Mouse (Mus musculus): ENCODE results near the gene Zbtb7a.
"Not testable (repeated sequence)": the region's sequence is repeated elsewhere in the genome, so short reads cannot be mapped to it uniquely, and the experiment has no call there.

The Zbtb7a gene

DNA sequence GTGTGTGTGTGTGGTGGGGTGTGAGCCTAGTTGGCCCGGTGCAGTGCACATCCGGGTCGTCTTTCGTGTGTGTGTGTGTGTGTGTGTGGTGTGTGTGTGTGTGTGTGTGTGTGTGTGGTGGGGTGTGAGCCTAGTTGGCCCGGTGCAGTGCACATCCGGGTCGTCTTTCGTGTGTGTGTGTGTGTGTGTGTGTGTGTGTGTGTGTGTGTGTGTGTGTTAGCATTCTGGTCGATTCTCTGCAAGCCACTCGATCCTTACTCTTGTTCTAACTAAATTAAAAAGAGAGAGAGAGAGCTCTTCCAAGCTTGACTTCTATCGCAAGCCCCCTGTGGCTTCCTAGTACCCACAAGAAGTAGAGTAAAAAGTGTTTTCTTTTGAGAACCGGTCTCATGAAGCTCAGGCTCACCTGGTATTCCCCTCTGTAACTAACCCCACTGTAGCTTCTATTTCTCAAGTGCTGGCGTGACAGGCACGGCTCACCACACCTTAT is 34.4 kb downstream of the Zbtb7a start:
- DNase-seq (ENCODE audit: low spot score) = peak; percentile 82

- peak; percentile 85 for DNase-seq (ENCODE audit: low spot score)
Measured at GRCm38 (mm10) chr10:81173132-81173531, 38.1 kb downstream of the Zbtb7a start.

DNA sequence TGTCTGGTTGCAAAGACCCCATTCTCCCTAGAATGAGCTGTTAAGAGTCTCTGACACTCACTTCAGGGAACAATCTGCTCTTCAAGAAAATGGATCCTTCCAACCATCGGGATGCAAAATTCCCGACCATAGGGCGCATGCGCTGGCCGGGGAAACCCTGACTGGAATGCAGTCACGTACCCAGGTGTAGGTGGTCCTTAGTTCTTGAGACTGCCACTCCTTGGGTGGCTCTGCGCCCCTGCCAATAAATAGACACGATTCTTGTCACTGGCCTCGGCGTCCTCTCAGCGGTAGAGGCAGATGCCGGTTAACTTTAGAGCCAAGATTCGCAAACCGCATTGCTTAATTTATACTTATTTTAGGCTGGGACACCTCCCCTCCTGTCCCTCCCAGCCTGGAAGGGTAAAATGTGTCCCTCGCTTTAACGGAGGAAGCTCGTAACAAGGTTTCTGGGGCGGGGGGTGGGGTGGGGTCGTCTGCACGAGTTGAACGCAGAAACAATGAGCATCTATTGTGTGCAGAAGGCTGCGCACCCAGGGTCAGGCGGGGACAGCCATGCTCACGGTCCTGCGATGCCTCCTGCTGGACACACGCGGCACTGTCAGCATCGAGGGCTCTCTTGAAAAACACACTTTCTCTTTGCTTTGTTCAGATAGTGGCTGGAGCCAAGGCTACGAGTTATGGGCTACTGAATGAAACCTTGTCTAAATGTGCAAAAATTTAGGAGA is 39.8 kb downstream of the Zbtb7a start:
- peak; percentile 86 for DNase-seq (ENCODE audit: low spot score)

DNA sequence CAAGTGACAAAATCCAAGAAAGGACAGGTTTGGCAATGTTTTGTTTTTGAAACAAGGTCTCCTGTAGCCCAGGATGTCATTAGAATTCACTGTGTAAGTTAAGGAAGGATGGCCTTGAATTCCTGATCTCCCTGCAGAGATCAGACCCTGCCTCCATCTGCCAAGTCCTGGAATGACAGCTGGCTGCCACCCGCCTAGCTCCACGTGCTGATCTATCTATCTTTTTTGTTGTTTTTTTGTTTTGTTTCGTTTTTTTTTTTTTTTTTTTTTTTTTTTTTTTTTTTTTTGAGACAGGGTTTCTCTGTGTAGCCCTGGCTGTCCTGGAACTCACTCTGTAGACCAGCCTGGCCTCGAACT is 40.3 kb downstream of the Zbtb7a start:
- DNase-seq (ENCODE audit: low spot score) = not testable (repeated sequence)

DNA sequence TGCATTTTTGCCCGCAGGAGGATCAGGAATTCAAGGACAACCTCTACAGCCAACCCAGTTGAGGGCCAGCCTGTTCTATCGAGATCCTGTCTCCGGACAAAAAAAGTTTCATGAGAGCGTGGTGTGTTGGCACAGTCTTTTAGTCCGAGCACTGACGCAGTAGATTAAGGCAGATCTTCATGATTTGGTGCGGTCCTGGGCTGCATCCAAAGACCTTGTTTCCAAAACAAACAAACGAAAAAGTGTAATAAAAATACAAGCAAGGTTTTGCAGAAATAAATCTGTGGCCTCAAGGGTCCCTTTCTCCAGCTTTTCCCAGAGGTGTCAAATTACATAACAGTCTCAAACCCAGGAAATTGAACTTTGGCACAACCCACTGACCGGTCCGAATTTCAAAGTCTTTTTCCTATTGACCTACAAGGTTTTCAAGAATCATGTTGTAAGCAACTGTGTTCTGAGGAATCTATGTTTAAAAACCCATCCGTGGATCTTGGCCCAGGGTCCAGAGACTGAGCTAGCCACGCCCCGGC is 41.0 kb downstream of the Zbtb7a start:
- no peak for DNase-seq (ENCODE audit: low spot score)

DNA sequence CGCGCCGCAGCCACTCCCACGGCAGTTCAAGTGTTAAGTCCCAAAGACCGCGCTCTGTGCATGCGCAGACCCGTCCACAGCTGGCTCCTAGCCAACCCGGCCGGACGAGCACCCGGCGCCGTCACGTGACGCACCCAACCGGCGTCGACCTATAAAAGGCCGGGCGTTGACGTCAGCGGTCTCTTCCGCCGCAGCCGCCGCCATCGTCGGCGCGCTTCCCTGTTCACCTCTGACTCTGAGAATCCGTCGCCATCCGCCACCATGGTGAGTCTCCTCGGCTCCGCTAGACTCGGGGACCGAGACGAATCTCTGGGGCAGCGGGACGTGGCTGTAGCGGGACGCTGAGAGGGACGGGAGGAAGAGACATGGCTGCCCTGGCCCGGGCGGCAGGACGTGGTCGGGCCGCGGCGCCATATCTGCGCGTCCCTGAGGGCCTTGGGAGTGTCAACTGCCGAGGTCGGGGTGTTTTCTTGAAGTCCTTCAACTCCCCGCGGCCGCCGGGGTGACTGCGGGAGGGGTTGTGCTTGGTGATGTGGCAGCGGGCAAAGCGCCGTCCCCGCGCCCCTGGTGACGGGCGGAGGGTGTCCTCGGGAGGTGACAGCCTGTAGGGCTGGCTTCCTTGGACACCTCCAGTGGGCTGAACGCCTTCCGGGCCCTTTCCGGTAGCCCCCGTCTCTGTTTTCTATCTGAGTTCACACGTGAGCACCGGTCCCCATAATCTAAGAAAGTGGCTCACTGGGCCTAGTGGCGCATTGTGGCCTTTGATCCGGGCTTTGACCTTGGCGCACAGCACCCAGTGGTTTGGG is 41.6 kb downstream of the Zbtb7a start, which contains the start of gene Eef2:
Gene Eef2, plus strand, starts transcription at position 166 of the 806 bp plus-strand sequence.
- DNase-seq (ENCODE audit: low spot score) = peak; percentile 96

DNA sequence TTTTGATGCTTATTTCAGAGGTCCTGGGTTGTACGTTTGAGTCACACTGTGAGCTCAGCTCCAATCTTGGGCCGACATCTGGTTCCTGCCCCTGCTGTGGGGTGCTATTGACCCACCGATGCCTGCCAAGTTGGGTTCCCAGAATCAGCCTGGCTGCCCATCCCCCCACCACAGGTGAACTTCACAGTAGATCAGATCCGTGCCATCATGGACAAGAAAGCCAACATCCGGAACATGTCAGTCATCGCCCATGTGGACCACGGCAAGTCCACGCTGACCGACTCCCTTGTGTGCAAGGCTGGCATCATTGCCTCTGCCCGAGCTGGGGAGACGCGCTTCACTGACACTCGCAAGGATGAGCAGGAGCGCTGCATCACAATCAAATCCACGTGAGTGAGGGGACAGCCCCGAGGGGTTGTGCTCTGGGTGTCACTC is 42.5 kb downstream of the Zbtb7a start:
- no peak for DNase-seq (ENCODE audit: low spot score)

DNA sequence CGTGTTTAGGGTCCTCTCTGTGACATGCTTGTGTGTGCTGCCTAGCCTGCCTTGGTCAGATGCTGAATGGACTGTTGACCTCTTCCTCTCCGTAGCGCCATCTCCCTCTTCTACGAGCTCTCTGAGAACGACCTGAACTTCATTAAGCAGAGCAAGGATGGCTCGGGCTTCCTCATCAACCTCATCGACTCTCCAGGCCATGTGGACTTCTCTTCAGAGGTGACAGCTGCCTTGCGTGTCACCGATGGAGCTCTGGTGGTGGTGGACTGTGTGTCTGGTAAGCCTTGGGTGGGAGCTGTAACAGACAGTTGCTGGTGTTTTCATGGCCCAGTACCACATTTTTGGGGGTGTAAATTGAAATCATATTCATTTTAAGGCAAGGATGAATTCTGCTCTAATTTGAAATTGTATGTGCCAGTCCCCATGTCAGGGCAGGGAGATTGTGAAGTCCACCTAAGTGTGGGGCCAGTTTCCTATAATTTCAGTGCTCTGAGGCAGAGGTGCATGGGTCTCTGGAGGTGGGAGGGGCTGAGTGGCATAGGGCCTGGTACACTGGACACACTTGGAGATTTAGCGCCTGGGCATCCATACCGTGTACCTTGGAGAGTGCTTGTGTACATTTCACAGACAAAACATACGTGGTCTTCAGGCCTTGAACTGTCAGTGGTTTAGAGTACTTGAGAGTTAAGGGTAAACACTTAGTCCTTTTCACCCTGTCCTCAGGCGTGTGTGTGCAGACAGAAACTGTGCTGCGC is 43.1 kb downstream of the Zbtb7a start:
- DNase-seq (ENCODE audit: low spot score) = no peak

GRCm38 (mm10) chr10:81178927-81179326 is 43.9 kb downstream of the Zbtb7a start:
- DNase-seq (ENCODE audit: low spot score) = no peak

DNA sequence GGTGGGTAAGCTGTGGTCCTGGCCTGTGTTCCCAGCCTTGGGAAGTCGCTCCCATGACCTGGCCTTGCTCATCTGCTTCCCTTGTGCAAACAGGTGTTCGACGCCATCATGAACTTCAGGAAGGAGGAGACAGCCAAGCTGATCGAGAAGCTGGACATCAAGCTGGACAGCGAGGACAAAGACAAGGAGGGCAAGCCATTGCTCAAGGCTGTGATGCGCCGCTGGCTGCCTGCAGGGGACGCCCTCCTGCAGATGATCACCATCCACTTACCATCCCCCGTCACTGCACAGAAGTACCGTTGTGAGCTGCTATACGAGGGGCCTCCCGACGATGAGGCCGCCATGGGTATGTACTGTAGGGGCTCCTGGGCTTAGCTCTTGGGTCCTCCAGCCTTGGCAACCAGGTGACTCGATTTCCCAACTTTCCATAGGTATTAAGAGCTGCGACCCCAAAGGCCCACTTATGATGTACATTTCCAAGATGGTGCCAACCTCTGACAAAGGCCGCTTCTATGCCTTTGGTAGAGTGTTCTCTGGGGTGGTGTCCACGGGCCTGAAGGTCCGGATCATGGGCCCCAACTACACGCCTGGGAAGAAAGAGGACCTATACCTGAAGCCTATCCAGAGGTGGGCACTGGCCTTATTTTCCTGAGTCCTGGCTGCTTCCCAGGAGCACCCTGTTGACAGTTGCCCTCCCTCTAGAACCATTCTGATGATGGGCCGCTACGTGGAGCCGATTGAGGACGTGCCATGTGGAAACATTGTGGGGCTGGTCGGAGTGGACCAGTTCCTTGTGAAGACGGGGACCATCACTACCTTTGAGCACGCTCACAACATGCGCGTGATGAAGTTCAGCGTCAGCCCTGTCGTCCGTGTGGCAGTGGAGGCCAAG is 44.7 kb downstream of the Zbtb7a start:
- no peak for DNase-seq (ENCODE audit: low spot score)

- DNase-seq (ENCODE audit: low spot score) = no peak
Measured at GRCm38 (mm10) chr10:81180946-81181345, 45.9 kb downstream of the Zbtb7a start.

DNA sequence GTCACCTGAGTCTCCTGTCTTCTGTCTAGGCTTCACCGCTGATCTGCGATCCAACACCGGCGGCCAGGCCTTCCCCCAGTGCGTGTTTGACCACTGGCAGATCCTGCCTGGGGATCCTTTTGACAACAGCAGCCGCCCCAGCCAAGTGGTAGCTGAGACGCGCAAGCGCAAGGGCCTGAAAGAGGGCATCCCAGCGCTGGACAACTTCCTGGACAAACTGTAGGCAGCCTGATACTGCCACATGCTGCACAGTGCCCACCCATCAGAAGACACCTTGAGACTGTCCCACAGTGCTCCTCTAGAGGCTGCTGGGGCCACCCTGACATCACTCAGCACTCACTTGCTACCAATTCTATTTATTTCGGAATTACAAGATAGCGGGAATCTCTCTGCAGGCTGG is 46.8 kb downstream of the Zbtb7a start:
- DNase-seq (ENCODE audit: low spot score) = not testable (repeated sequence)

GRCm38 (mm10) chr10:81182336-81183333 is 47.6 kb downstream of the Zbtb7a start, which contains the start of gene Dapk3:
Dapk3 (plus strand) TSS chr10:81183005.
- DNase-seq (ENCODE audit: low spot score) = peak; percentile 97

DNA sequence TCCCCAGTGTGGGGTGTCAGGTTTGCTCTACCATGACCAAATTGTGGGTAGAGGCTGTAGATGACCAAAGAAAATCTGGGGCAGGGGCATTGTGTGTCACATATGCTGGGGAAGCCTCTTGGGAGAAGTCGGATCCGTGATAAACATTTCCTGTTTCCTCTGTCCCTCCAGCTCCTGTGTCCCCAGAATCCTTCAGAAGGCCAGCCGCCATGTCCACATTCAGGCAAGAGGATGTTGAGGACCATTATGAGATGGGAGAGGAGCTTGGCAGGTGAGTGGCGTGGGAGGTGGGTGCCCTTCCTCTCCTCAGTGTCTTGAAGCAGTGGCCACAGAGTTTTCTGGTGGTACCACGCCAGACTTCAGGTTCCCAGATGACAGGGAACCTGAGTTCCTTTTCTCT is 48.8 kb downstream of the Zbtb7a start, which contains the start of gene 4930442H23Rik:
Gene 4930442H23Rik, minus strand, starts transcription at position 45 of the 400 bp plus-strand sequence.
- DNase-seq (ENCODE audit: low spot score) = no peak

DNA sequence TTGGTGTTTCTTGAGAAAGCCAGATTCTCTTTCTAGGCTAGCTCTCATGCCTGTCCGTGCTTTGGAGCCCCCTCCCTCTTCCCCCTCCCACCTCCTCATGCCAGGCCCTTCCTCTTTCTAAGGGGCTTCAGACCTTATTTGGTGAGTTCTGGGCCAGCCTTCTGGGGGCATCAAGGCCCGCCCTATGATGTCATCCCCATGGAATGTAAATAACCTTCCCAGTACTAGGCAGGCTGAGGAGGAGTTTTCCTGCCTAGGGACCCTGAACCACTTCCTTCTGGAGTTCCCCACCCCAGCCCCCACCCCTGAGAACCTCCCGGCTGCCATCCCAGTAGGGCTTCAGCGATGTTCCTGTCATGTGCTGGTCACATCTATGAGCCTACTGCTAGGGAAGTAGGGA is 49.7 kb downstream of the Zbtb7a start:
- DNase-seq (ENCODE audit: low spot score) = no peak

GRCm38 (mm10) chr10:81187161-81187560 is 52.1 kb downstream of the Zbtb7a start:
- DNase-seq (ENCODE audit: low spot score) = no peak

DNA sequence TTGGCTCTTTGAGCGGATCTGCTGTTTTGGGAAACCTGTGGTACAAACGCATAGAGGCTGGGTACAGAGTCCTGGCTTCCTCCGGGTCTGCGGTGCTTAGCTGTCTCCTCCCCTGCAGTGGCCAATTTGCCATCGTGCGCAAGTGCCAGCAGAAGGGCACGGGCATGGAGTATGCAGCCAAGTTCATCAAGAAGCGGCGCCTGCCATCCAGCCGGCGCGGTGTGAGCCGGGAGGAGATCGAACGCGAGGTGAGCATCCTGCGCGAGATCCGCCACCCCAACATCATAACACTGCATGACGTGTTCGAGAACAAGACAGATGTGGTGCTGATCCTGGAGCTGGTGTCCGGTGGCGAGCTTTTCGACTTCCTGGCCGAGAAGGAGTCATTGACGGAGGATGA is 54.8 kb downstream of the Zbtb7a start:
- DNase-seq (ENCODE audit: low spot score) = no peak

- no peak for DNase-seq (ENCODE audit: low spot score)
Measured at GRCm38 (mm10) chr10:81190236-81190911, 55.4 kb downstream of the Zbtb7a start.

DNA sequence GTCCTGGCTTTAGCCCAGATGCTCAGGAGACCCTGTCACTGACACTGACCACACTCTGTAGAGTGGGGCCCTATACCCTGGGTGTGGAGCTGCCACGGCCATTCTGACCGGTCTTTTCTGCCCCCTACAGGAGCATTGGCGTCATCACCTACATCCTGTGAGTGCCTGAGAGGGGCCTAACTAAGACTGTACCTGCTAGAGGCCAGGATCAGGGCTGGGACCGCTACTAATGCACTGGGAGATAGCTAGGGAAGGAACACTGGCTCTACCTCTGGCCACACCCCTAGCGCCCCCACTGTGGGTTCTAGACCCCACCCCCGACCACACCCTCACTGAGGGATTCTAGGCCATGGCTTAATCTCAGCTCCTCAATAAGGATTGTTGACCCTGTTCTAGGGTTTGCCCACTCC is 55.9 kb downstream of the Zbtb7a start:
- no peak for DNase-seq (ENCODE audit: low spot score)
